Mouse (Mus musculus) limb, embryonic 15.5 days (tissue): ENCODE results near the gene Atp6v0b. TPM values are rescaled to one million over a fixed set of nuclear protein-coding genes. Genes with fewer than 3 reads are reported as not detected.

Source experiments
- polyA plus RNA-seq: library from polyadenylated mRNA; unstranded; fragments of >200 nt; fragmentation: Nextera tagmentation; extraction: Ambion mirVana; gene quantifications from 2 replicates; pipeline ENCODE4 v1.2.1, GENCODE M21; 2015

Gene Atp6v0b
- polyA plus RNA-seq, 1 experiment from 2014 or later: 243 TPM

Other genes starting within 250 kb of the Atp6v0b start
- gene Dmap1, start 205.1 kb downstream of the Atp6v0b start, polyA plus RNA-seq: 51.8 and 58.0 TPM in 2 replicates
- not detected in 2 replicates for gene Gm12845, start 162.9 kb downstream of the Atp6v0b start, polyA plus RNA-seq
- not detected in 2 replicates for gene Klf17, start 121.7 kb downstream of the Atp6v0b start, polyA plus RNA-seq
- 11.6 and 13.1 TPM in 2 replicates for gene Slc6a9, start 52.8 kb downstream of the Atp6v0b start, polyA plus RNA-seq
- 0.66 and 1.2 TPM in 2 replicates for gene Ccdc24, start 14.8 kb downstream of the Atp6v0b start, polyA plus RNA-seq
- 23.1 and 27.6 TPM in 2 replicates for gene B4galt2, start 3.8 kb downstream of the Atp6v0b start, polyA plus RNA-seq
- gene Dph2, start 4.7 kb upstream of the Atp6v0b start, polyA plus RNA-seq: 16.2 and 16.8 TPM in 2 replicates
- gene Ipo13, start 27.7 kb upstream of the Atp6v0b start, polyA plus RNA-seq: 39.0 and 41.1 TPM in 2 replicates
- gene Artn, start 42.4 kb upstream of the Atp6v0b start, polyA plus RNA-seq: 5.4 and 5.7 TPM in 2 replicates
- 6.3 and 9.6 TPM in 2 replicates for gene St3gal3, start 247.6 kb upstream of the Atp6v0b start, polyA plus RNA-seq